ENCODE assay signal across 10 mouse cellular contexts in genomic region chr13:43903391-43903790, GRCm38 (mm10).
DNase-seq lines count a peak whose midpoint lies in the region; ATAC-seq and TF ChIP-seq lines count a peak whose summit lies in the region.
"Had no signal": no experiment of that assay in that cellular context is flagged by ENCODE, and none has a peak within 500 bp of the region (broad histone marks: within the 10 kb centered on the region; RNA-seq: fewer than 3 reads in every experiment).

No protein-coding gene starts in this region.

- H3K9me3 ChIP-seq in heart, postnatal 0 days (replicated peaks; ENCODE audit: control insufficient read depth, low read length): no peaks in the 10 kb centered on the region
- no peaks in the 10 kb centered on the region for H3K9me3 ChIP-seq in liver, embryonic 12.5 days (replicated peaks)
- H3K9me3 ChIP-seq: G1E; megakaryocyte, embryonic 14.5 days had no signal

- no peaks in the 10 kb centered on the region for H3K36me3 ChIP-seq in heart, postnatal 0 days (replicated peaks; ENCODE audit: control insufficient read depth, insufficient read depth, low read length)
- no peaks in the 10 kb centered on the region for H3K36me3 ChIP-seq in liver, embryonic 12.5 days
- H3K36me3 ChIP-seq: G1E had no signal

- 0 out of 2 replicates have a peak, but pooled peaks have one; percentile 30 for ATAC-seq in heart, postnatal 0 days (ENCODE audit: insufficient read depth, low read depth)
- ATAC-seq in liver, embryonic 12.5 days: no peak

- peaks cover 27% of the 10 kb centered on the region for H3K4me1 ChIP-seq in heart, postnatal 0 days (ENCODE audit: control insufficient read depth, insufficient read depth)
- H3K4me1 ChIP-seq in liver, embryonic 12.5 days: peaks cover 11% of the 10 kb centered on the region

- DNase-seq in left cerebral cortex, postnatal 4 days: peak; percentile 83
- DNase-seq in left cerebral cortex, postnatal 36 days (ENCODE audit: low spot score in 2 of 2): no peak
- peak; percentile 82 to 85 for DNase-seq in adrenal gland, postnatal 36 days
- peak; percentile 36 for DNase-seq in heart, postnatal 0 days (ENCODE audit: low spot score)
- DNase-seq in layer of hippocampus, postnatal 14 days (ENCODE audit: low spot score in 2 of 2): peak; percentile 59 to 73
- no peak for DNase-seq in gastrocnemius, postnatal 36 days
- DNase-seq in urinary bladder, postnatal 10 days (ENCODE audit: low spot score): no peak

- H3K4me3 ChIP-seq in heart, postnatal 0 days (ENCODE audit: low read depth, low read length): no peak overlapping the region
- no peak overlapping the region for H3K4me3 ChIP-seq in liver, embryonic 12.5 days
- H3K4me3 ChIP-seq: megakaryocyte, embryonic 14.5 days had no signal

- H3K27me3 ChIP-seq in heart, postnatal 0 days (ENCODE audit: control insufficient read depth, insufficient read depth, low read length): no peaks in the 10 kb centered on the region
- peaks cover 31% of the 10 kb centered on the region for H3K27me3 ChIP-seq in liver, embryonic 12.5 days (replicated peaks)

- no peak overlapping the region for H3K27ac ChIP-seq in heart, postnatal 0 days (ENCODE audit: low read depth)
- H3K27ac ChIP-seq in liver, embryonic 12.5 days: no peak overlapping the region

- intact Hi-C loops in left cerebral cortex, postnatal 4 days (cut with DNase I): no loop called here
- intact Hi-C loops in left cerebral cortex, postnatal 36 days (cut with DNase I): no loop called here
- intact Hi-C loops in gastrocnemius, postnatal 36 days (cut with DNase I): no loop called here

- no peak overlapping the region for H3K9ac ChIP-seq in heart, postnatal 0 days (replicated peaks; ENCODE audit: low read depth, low read length)
- no peak overlapping the region for H3K9ac ChIP-seq in liver, embryonic 12.5 days

- H3K4me2 ChIP-seq in heart, postnatal 0 days (ENCODE audit: low read depth, low read length): no peak overlapping the region
- H3K4me2 ChIP-seq in liver, embryonic 12.5 days: no peak overlapping the region

- TF ChIP-seq CTCF in heart, postnatal 0 days (IDR thresholded peaks at IDR 0.05; ENCODE audit: low read depth): no peak

- no peak for TF ChIP-seq EP300 in heart, postnatal 0 days (IDR thresholded peaks at IDR 0.05; ENCODE audit: low read depth)

Comparison
In these comparisons a context has a peak if more than half of its experiments do, and no peak if none do; other contexts are left out.
1. DNase-seq: peak in left cerebral cortex, postnatal 4 days (single experiment), adrenal gland, postnatal 36 days (2 of 2), heart, postnatal 0 days (single experiment) and layer of hippocampus, postnatal 14 days (2 of 2); none in left cerebral cortex, postnatal 36 days (0 of 2), gastrocnemius, postnatal 36 days (0 of 2) and urinary bladder, postnatal 10 days (single experiment).